Mouse (Mus musculus) C2C12 (cell line): Measurements from ENCODE around the gene Rbp3.

Experiments
- CEBPB ChIP-seq: IDR thresholded peaks from one replicate; pipeline ENCODE4 v1.6.1; 2011; ENCODE audit warnings: low read depth, mild to moderate bottlenecking, control low read depth, moderate library complexity
- CTCF ChIP-seq: IDR thresholded peaks from one replicate; pipeline ENCODE4 v1.5.1; 2011; ENCODE audit not compliant: control insufficient read depth, insufficient read depth, insufficient read length
- MYOD1 ChIP-seq: IDR thresholded peaks from one replicate; pipeline ENCODE4 v1.6.1; 2011; ENCODE audit warnings: low read depth; ENCODE audit not compliant: control insufficient read depth, insufficient read length

DNA sequence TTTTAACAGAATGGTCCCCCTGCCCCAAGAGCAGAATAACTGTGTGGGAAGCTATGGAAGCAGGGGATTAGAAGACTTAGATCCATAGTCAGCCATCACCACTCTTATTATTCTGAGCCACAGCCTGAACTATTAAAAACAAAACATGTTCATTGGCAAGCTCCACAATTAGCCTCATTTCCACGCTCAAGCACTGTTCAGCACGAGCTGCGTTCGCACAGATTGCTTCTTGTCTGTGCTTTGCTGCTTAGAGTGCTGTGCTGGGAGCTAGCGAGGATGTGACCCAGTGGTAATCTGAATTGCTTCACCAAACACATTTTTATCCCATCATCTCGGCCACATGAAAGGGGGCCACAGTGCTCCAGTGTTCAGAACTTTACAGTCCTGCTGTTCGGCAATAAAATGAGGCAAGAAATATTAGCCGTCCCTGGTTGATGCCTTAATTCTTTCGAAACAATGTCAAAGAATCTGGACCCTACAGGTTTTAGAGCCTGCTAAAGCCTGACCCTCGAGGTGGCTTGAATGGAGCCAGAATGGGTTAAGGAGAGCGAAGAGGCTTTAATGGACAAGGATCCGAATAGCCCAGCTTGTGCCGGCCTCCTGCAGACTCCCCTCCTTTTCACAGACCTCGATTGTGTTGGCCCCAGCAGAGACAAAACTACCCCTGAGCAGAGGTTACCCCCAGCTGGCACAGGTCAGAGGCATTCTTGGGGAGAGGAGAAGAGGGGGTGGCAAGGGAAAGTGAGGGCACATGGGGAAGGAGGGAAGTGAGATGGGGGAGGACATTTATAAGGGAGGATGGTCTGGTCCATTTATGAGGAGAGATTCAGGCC is 32.9 kb upstream of the Rbp3 start:
- no peak for TF ChIP-seq CEBPB
- TF ChIP-seq CTCF = no peak
- no peak for TF ChIP-seq MYOD1
